21 mouse cellular contexts compared by ENCODE assay signal in genomic region chr15:99038025-99038424, GRCm38 (mm10). TPM values are rescaled to one million over a fixed set of nuclear protein-coding genes. Genes with fewer than 3 reads are reported as not detected.
"Had no signal": no experiment of that assay in that cellular context is flagged by ENCODE, and none has a peak within 500 bp of the region (broad histone marks: within the 10 kb centered on the region; RNA-seq: fewer than 3 reads in every experiment).

No protein-coding gene starts in this region.

- H3K36me3 ChIP-seq: neural tube, embryonic 13.5 days; neural tube, embryonic 15.5 days had no signal

- H3K9me3 ChIP-seq: neural tube, embryonic 13.5 days; neural tube, embryonic 15.5 days; stomach, embryonic 15.5 days had no signal

- H3K4me1 ChIP-seq: neural tube, embryonic 13.5 days had no signal

- H3K27me3 ChIP-seq: neural tube, embryonic 13.5 days; neural tube, embryonic 15.5 days; stomach, embryonic 15.5 days had no signal

- H3K9ac ChIP-seq: neural tube, embryonic 13.5 days; neural tube, embryonic 15.5 days; stomach, embryonic 15.5 days had no signal

- H3K4me2 ChIP-seq: neural tube, embryonic 13.5 days; neural tube, embryonic 15.5 days; stomach, embryonic 15.5 days had no signal

- H3K27ac ChIP-seq: neural tube, embryonic 13.5 days; neural tube, embryonic 15.5 days; stomach, embryonic 15.5 days; stomach, postnatal 0 days had no signal

- DNase-seq: retina, postnatal 1 day; right cerebral cortex, adult 18-20 months; right cerebral cortex, postnatal 14 days; right cerebral cortex, postnatal 25 days; right cerebral cortex, postnatal 4 days; spleen, adult 18-20 months; thymus, adult 18-20 months; thymus, adult 2 months; thymus, postnatal 14 days; thymus, postnatal 25 days; thymus, postnatal 36 days; thymus, postnatal 4 days had no signal

- H3K4me3 ChIP-seq: neural tube, embryonic 13.5 days; neural tube, embryonic 15.5 days; stomach, embryonic 15.5 days had no signal

RNA-seq across cellular contexts. Expression of gene Prph, which starts 16.9 kb away (rescaled TPM):
- total RNA-seq: neutrophil, adult 5-6 weeks had no signal

RNA-seq across cellular contexts. Expression of gene C1ql4, which starts 49.6 kb away (rescaled TPM):
- total RNA-seq: neutrophil, adult 5-6 weeks had no signal
- polyA plus RNA-seq: small intestine, adult 2 months; spleen, adult 2 months; stomach, embryonic 15.5 days; stomach, embryonic 16.5 days; stomach, postnatal 0 days; urinary bladder, adult 2 months had no signal

RNA-seq across cellular contexts. Expression of gene Dnajc22, which starts 54.9 kb away (rescaled TPM):
- total RNA-seq: neutrophil, adult 5-6 weeks had no signal
